Mouse (Mus musculus) megakaryocyte, embryonic 14.5 days (primary cell): ENCODE data around the gene Dedd2. TPM values are rescaled to one million over a fixed set of nuclear protein-coding genes. Genes with fewer than 3 reads are reported as not detected.

Source experiments
- H3K27me3 ChIP-seq: replicated peaks from 2 replicates; pipeline ENCODE3; 2012; ENCODE audit warnings: inconsistent platforms
- H3K36me3 ChIP-seq: replicated peaks from 2 replicates; pipeline ENCODE3; 2012; ENCODE audit warnings: low read length, inconsistent platforms, mixed read lengths
- H3K4me1 ChIP-seq: 2 replicates; pipeline ENCODE4 v1.6.1; 2012; ENCODE audit warnings: inconsistent platforms
- H3K4me3 ChIP-seq: replicated peaks from 2 replicates; pipeline ENCODE3; 2012; ENCODE audit warnings: moderate library complexity, mild to moderate bottlenecking, inconsistent platforms
- H3K9me3 ChIP-seq: 2 replicates; pipeline ENCODE4 v1.6.1; 2012; ENCODE audit warnings: inconsistent platforms
- FLI1 ChIP-seq: IDR thresholded peaks from 2 replicates; pipeline ENCODE4 v1.6.1; 2012; ENCODE audit warnings: low read length, inconsistent platforms, mixed read lengths
- GATA1 ChIP-seq: IDR thresholded peaks from 3 replicates; pipeline ENCODE4 v1.6.1; 2012; ENCODE audit warnings: mixed read lengths, low read length, inconsistent platforms, borderline replicate concordance
- polyA plus RNA-seq: library from polyadenylated mRNA; stranded (reverse); fragments of >175 nt; gene quantifications from 2 replicates; pipeline ENCODE4 v1.2.3, GENCODE M21; 2012; ENCODE audit warnings: low replicate concordance; ENCODE audit not compliant: insufficient read depth

The Dedd2 gene
- polyA plus RNA-seq, 1 experiment = 34.3 TPM

GRCm38 (mm10) chr7:25179606-25180161, 40.7 kb downstream of the Dedd2 start, which contains the start of gene Pou2f2:
TSS of gene Pou2f2 (minus strand) at chr7:25179726.
- peaks cover 18% of the 10 kb centered on the region for H3K36me3 ChIP-seq
- peaks cover 88% of the 10 kb centered on the region for H3K4me1 ChIP-seq
- no peak for TF ChIP-seq GATA1
- TF ChIP-seq FLI1 = no peak
- H3K9me3 ChIP-seq = no peaks in the 10 kb centered on the region
- H3K27me3 ChIP-seq = peaks cover 45% of the 10 kb centered on the region
- H3K4me3 ChIP-seq = peak within 1 kb of the TSS; percentile 93

- peaks cover 45% of the 10 kb centered on the region for H3K27me3 ChIP-seq
- H3K9me3 ChIP-seq = no peaks in the 10 kb centered on the region
- TF ChIP-seq FLI1 (no peak), GATA1 (no peak)
- peak overlapping the region; percentile 93 for H3K4me3 ChIP-seq
- H3K4me1 ChIP-seq = peaks cover 88% of the 10 kb centered on the region
- H3K36me3 ChIP-seq = peaks cover 21% of the 10 kb centered on the region
These were observed 41.4 kb downstream of the Dedd2 start for GRCm38 (mm10) chr7:25178787-25179605.

- Histone ChIP-seq H3K36me3 (peaks cover 22% of the 10 kb centered on the region), H3K27me3 (peaks cover 45% of the 10 kb centered on the region), H3K9me3 (no peaks in the 10 kb centered on the region), H3K4me3 (peak overlapping the region; percentile 93), H3K4me1 (peaks cover 88% of the 10 kb centered on the region)
- TF ChIP-seq GATA1 = no peak
- no peak for TF ChIP-seq FLI1
These were observed 42.1 kb downstream of the Dedd2 start for GRCm38 (mm10) chr7:25178317-25178716.

GRCm38 (mm10) chr7:25174343-25174742, 46.1 kb downstream of the Dedd2 start:
- Histone ChIP-seq H3K36me3 (peaks cover 34% of the 10 kb centered on the region), H3K4me1 (peaks cover 96% of the 10 kb centered on the region), H3K27me3 (peaks cover 32% of the 10 kb centered on the region), H3K9me3 (no peaks in the 10 kb centered on the region), H3K4me3 (peak overlapping the region; percentile 12)
- TF ChIP-seq FLI1 (no peak), GATA1 (no peak)

- peak overlapping the region; percentile 48 for H3K4me3 ChIP-seq
- H3K9me3 ChIP-seq = no peaks in the 10 kb centered on the region
- H3K4me1 ChIP-seq = peaks cover 98% of the 10 kb centered on the region
- peaks cover 23% of the 10 kb centered on the region for H3K27me3 ChIP-seq
- TF ChIP-seq FLI1 (no peak), GATA1 (no peak)
- H3K36me3 ChIP-seq = peaks cover 44% of the 10 kb centered on the region
These were observed 47.7 kb downstream of the Dedd2 start for GRCm38 (mm10) chr7:25172669-25173068.

GRCm38 (mm10) chr7:25170583-25170982, 49.8 kb downstream of the Dedd2 start:
- no peaks in the 10 kb centered on the region for H3K9me3 ChIP-seq
- no peak for TF ChIP-seq GATA1
- TF ChIP-seq FLI1 = no peak
- H3K4me3 ChIP-seq = peak overlapping the region; percentile 81
- H3K36me3 ChIP-seq = peaks cover 51% of the 10 kb centered on the region
- H3K27me3 ChIP-seq = peaks cover 4% of the 10 kb centered on the region
- H3K4me1 ChIP-seq = peaks cover 92% of the 10 kb centered on the region

GRCm38 (mm10) chr7:25166106-25166505, 54.3 kb downstream of the Dedd2 start:
- H3K27me3 ChIP-seq = peaks cover 16% of the 10 kb centered on the region
- H3K36me3 ChIP-seq = peaks cover 70% of the 10 kb centered on the region
- H3K4me1 ChIP-seq = peaks cover 92% of the 10 kb centered on the region
- TF ChIP-seq FLI1 = no peak
- no peak overlapping the region for H3K4me3 ChIP-seq
- H3K9me3 ChIP-seq = peaks cover 8% of the 10 kb centered on the region

- TF ChIP-seq FLI1 (no peak), GATA1 (no peak)
- peak overlapping the region; percentile 89 for H3K4me3 ChIP-seq
- H3K36me3 ChIP-seq = peaks cover 49% of the 10 kb centered on the region
- peaks cover 89% of the 10 kb centered on the region for H3K4me1 ChIP-seq
- H3K9me3 ChIP-seq = peaks cover 6% of the 10 kb centered on the region; the same call in 1 of the 2 replicates
- H3K27me3 ChIP-seq = peaks cover 28% of the 10 kb centered on the region
These were observed 64.2 kb downstream of the Dedd2 start for GRCm38 (mm10) chr7:25156158-25156648.

GRCm38 (mm10) chr7:25155469-25156157, 64.8 kb downstream of the Dedd2 start:
- Histone ChIP-seq H3K4me3 (peak overlapping the region; percentile 89), H3K27me3 (peaks cover 32% of the 10 kb centered on the region), H3K9me3 (peaks cover 6% of the 10 kb centered on the region; the same call in 1 of the 2 replicates), H3K4me1 (peaks cover 89% of the 10 kb centered on the region), H3K36me3 (peaks cover 48% of the 10 kb centered on the region)
- no peak for TF ChIP-seq FLI1
- no peak for TF ChIP-seq GATA1

- Histone ChIP-seq H3K27me3 (peaks cover 39% of the 10 kb centered on the region), H3K36me3 (peaks cover 47% of the 10 kb centered on the region), H3K9me3 (peaks cover 6% of the 10 kb centered on the region; the same call in 1 of the 2 replicates), H3K4me1 (peaks cover 89% of the 10 kb centered on the region), H3K4me3 (peak overlapping the region; percentile 89)
- TF ChIP-seq FLI1 = no peak
- no peak for TF ChIP-seq GATA1
These were observed 65.8 kb downstream of the Dedd2 start for GRCm38 (mm10) chr7:25154648-25155047.
